Mouse (Mus musculus) right cerebral cortex, postnatal 36 days (tissue): ENCODE measurements at regions not wholly inside any gene's neighbourhood (a gene's known extent, or its start where the extent isn't known, plus 50 kb on each side); places are given as distances from the start of the nearest gene placed in this dataset.
"Not testable (repeated sequence)": the region's sequence is repeated elsewhere in the genome, so short reads cannot be mapped to it uniquely, and the experiment has no call there.

ENCODE experiments used
- DNase-seq, 2 experiments: peaks; one replicate each; pipeline ENCODE4 v3.0.0; 2022; ENCODE audit warnings: low spot score in 2 of 2, mixed read lengths in 1 of 2

GRCm38 (mm10) chr17:27318969-27319695 lies 114.9 kb upstream of the Lemd2 start:
- no peak for DNase-seq

- peak; percentile 33 to 34 for DNase-seq
Measured at GRCm38 (mm10) chr17:27317576-27318277, 113.5 kb upstream of the Lemd2 start.

- DNase-seq = no peak
Measured at GRCm38 (mm10) chr17:27316711-27317575, 112.7 kb upstream of the Lemd2 start.

- no peak for DNase-seq
Measured at GRCm38 (mm10) chr17:27315947-27316628, 111.8 kb upstream of the Lemd2 start.

GRCm38 (mm10) chr17:27315428-27315827 lies 111.2 kb upstream of the Lemd2 start:
- DNase-seq = no peak

- DNase-seq = no peak
Measured at GRCm38 (mm10) chr17:27314821-27315392, 110.6 kb upstream of the Lemd2 start.

GRCm38 (mm10) chr17:27308933-27309332 lies 104.7 kb upstream of the Lemd2 start:
- DNase-seq = no peak

GRCm38 (mm10) chr17:27304842-27305241 lies 100.6 kb upstream of the Lemd2 start:
- no peak for DNase-seq

- DNase-seq = no peak
Measured at GRCm38 (mm10) chr17:27303633-27304479, 99.6 kb upstream of the Lemd2 start.

GRCm38 (mm10) chr17:27303061-27303460 lies 98.8 kb upstream of the Lemd2 start:
- no peak for DNase-seq

GRCm38 (mm10) chr17:27301376-27301775 lies 97.1 kb upstream of the Lemd2 start:
- DNase-seq = no peak

- no peak for DNase-seq
Measured at GRCm38 (mm10) chr17:27299297-27299696, 95.0 kb upstream of the Lemd2 start.

GRCm38 (mm10) chr17:27298351-27298750 lies 94.1 kb upstream of the Lemd2 start:
- DNase-seq = no peak

- DNase-seq = no peak
Measured at GRCm38 (mm10) chr17:27296156-27296555, 91.9 kb upstream of the Lemd2 start.

GRCm38 (mm10) chr17:27294208-27294604 lies 89.9 kb upstream of the Lemd2 start:
- no peak for DNase-seq

- DNase-seq = no peak
Measured at GRCm38 (mm10) chr17:27293586-27294207, 89.4 kb upstream of the Lemd2 start.

- DNase-seq = no peak
Measured at GRCm38 (mm10) chr17:27291673-27292072, 87.4 kb upstream of the Lemd2 start.

GRCm38 (mm10) chr17:27291176-27291575 lies 86.9 kb upstream of the Lemd2 start:
- DNase-seq = no peak

GRCm38 (mm10) chr17:27290311-27290710 lies 86.0 kb upstream of the Lemd2 start:
- DNase-seq = no peak

GRCm38 (mm10) chr17:27289804-27290203 lies 85.5 kb upstream of the Lemd2 start:
- DNase-seq = not testable (repeated sequence)
